Mouse (Mus musculus) liver, embryonic 14.5 days (tissue): ENCODE measurements at regions not wholly inside any gene's neighbourhood (a gene's known extent, or its start where the extent isn't known, plus 50 kb on each side); places are given as distances from the start of the nearest gene placed in this dataset.

ENCODE experiments used
- CTCF ChIP-seq: IDR thresholded peaks from 2 replicates; pipeline ENCODE4 v1.5.1; 2016; ENCODE audit warnings: antibody characterized with exemption, low read depth, control low read depth
- EP300 ChIP-seq: IDR thresholded peaks from 2 replicates; pipeline ENCODE4 v1.6.1; 2016; ENCODE audit warnings: antibody characterized with exemption, low read depth

DNA sequence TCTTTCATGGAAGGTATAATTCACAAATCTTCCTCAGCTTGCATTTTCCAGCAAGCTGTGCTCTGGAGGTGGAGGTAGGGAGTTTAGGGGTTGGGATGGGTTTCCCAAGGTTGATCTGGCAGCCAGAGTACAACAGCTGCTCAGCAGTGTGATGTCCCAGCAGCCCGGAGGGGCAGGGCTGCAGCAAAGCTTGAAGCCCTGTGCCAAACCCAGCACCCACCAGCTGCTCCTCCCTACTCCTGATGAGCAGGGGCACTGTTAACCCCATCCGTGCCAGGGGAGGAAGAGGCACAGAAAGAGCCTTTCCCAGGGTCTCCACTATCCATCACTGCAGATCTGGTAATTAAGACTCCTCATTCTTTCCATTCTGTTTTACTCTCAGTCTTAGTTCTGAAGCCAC lies 615.2 kb downstream of the Gm826 start:
- no peak for TF ChIP-seq CTCF
- no peak for TF ChIP-seq EP300
